Mouse (Mus musculus): ENCODE measurements at regions not wholly inside any gene's neighbourhood (a gene's known extent, or its start where the extent isn't known, plus 50 kb on each side); places are given as distances from the start of the nearest gene placed in this dataset.

GRCm38 (mm10) chr2:172627353-172628306, 78.2 kb downstream of the Tfap2c start:
- ATAC-seq (replicated peaks; ENCODE audit: low FRiP score, low read depth) (no peak), DNase-seq (ENCODE audit: low spot score) (no peak)
- Histone ChIP-seq H3K27ac (no peak overlapping the region), H3K9ac (ENCODE audit: low read depth, low read length) (no peak overlapping the region), H3K4me2 (ENCODE audit: low read length) (no peak overlapping the region), H3K4me3 (replicated peaks; ENCODE audit: low read depth, low read length) (no peak overlapping the region), H3K4me1 (replicated peaks; ENCODE audit: insufficient read depth, low read length) (no peaks in the 10 kb centered on the region), H3K9me3 (replicated peaks; ENCODE audit: low read length) (no peaks in the 10 kb centered on the region), H3K36me3 (ENCODE audit: insufficient read depth, low read length) (no peaks in the 10 kb centered on the region), H3K27me3 (ENCODE audit: insufficient read depth, low read length) (peaks cover 4% of the 10 kb centered on the region; the same call in 1 of the 2 replicates)
- 73% methylated on average over 20 of the region's 20 CpGs for WGBS
- no peak for TF ChIP-seq CTCF (IDR thresholded peaks at IDR 0.05; ENCODE audit: low read depth)

GRCm38 (mm10) chr2:172630333-172630732, 80.9 kb downstream of the Tfap2c start:
- Histone ChIP-seq H3K27me3 (ENCODE audit: insufficient read depth, low read length) (no peaks in the 10 kb centered on the region), H3K4me1 (replicated peaks; ENCODE audit: insufficient read depth, low read length) (no peaks in the 10 kb centered on the region), H3K9ac (ENCODE audit: low read depth, low read length) (no peak overlapping the region), H3K9me3 (replicated peaks; ENCODE audit: low read length) (no peaks in the 10 kb centered on the region), H3K27ac (no peak overlapping the region), H3K36me3 (ENCODE audit: insufficient read depth, low read length) (no peaks in the 10 kb centered on the region), H3K4me3 (replicated peaks; ENCODE audit: low read depth, low read length) (no peak overlapping the region), H3K4me2 (ENCODE audit: low read length) (no peak overlapping the region)
- ATAC-seq (replicated peaks; ENCODE audit: low FRiP score, low read depth) (no peak), DNase-seq (ENCODE audit: low spot score) (no peak)
- WGBS: 71% methylated on average over 3 of the region's 3 CpGs
- no peak for TF ChIP-seq CTCF (IDR thresholded peaks at IDR 0.05; ENCODE audit: low read depth)

- ATAC-seq (replicated peaks; ENCODE audit: low FRiP score, low read depth): no peak
- Histone ChIP-seq H3K9ac (ENCODE audit: low read depth, low read length) (no peak overlapping the region), H3K4me3 (replicated peaks; ENCODE audit: low read depth, low read length) (no peak overlapping the region), H3K4me1 (replicated peaks; ENCODE audit: insufficient read depth, low read length) (no peaks in the 10 kb centered on the region), H3K27ac (no peak overlapping the region), H3K36me3 (ENCODE audit: insufficient read depth, low read length) (no peaks in the 10 kb centered on the region), H3K9me3 (replicated peaks; ENCODE audit: low read length) (no peaks in the 10 kb centered on the region), H3K4me2 (ENCODE audit: low read length) (no peak overlapping the region), H3K27me3 (ENCODE audit: insufficient read depth, low read length) (no peaks in the 10 kb centered on the region)
- 57% methylated on average over 11 of the region's 11 CpGs for WGBS
- no peak for DNase-seq (ENCODE audit: low spot score)
- no peak for TF ChIP-seq CTCF (IDR thresholded peaks at IDR 0.05; ENCODE audit: low read depth)
Measured at GRCm38 (mm10) chr2:172642616-172643015, 93.2 kb downstream of the Tfap2c start.

GRCm38 (mm10) chr2:172643860-172644259, 94.5 kb downstream of the Tfap2c start:
- H3K4me3 ChIP-seq (replicated peaks; ENCODE audit: low read depth, low read length): no peak overlapping the region
- H3K36me3 ChIP-seq (ENCODE audit: insufficient read depth, low read length): no peaks in the 10 kb centered on the region
- H3K9ac ChIP-seq (ENCODE audit: low read depth, low read length): no peak overlapping the region
- 3% methylated on average over 12 of the region's 12 CpGs for WGBS
- no peaks in the 10 kb centered on the region for H3K4me1 ChIP-seq (replicated peaks; ENCODE audit: insufficient read depth, low read length)
- no peak for TF ChIP-seq CTCF (IDR thresholded peaks at IDR 0.05; ENCODE audit: low read depth)
- no peaks in the 10 kb centered on the region for H3K9me3 ChIP-seq (replicated peaks; ENCODE audit: low read length)
- ATAC-seq (replicated peaks; ENCODE audit: low FRiP score, low read depth): peak; percentile 47; the same call in 1 of the 2 replicates
- no peak overlapping the region for H3K27ac ChIP-seq
- no peak overlapping the region for H3K4me2 ChIP-seq (ENCODE audit: low read length)
- no peaks in the 10 kb centered on the region for H3K27me3 ChIP-seq (ENCODE audit: insufficient read depth, low read length)
- DNase-seq (ENCODE audit: low spot score): peak; percentile 67

GRCm38 (mm10) chr2:172644451-172644850, 95.1 kb downstream of the Tfap2c start:
- Histone ChIP-seq H3K9me3 (replicated peaks; ENCODE audit: low read length) (no peaks in the 10 kb centered on the region), H3K27me3 (ENCODE audit: insufficient read depth, low read length) (no peaks in the 10 kb centered on the region), H3K36me3 (ENCODE audit: insufficient read depth, low read length) (no peaks in the 10 kb centered on the region), H3K4me1 (replicated peaks; ENCODE audit: insufficient read depth, low read length) (no peaks in the 10 kb centered on the region), H3K27ac (no peak overlapping the region), H3K4me2 (ENCODE audit: low read length) (no peak overlapping the region; the same call in 1 of the 2 replicates), H3K9ac (ENCODE audit: low read depth, low read length) (no peak overlapping the region), H3K4me3 (replicated peaks; ENCODE audit: low read depth, low read length) (no peak overlapping the region)
- no peak for TF ChIP-seq CTCF (IDR thresholded peaks at IDR 0.05; ENCODE audit: low read depth)
- WGBS: 24% methylated on average over 6 of the region's 6 CpGs
- no peak for DNase-seq (ENCODE audit: low spot score)
- ATAC-seq (replicated peaks; ENCODE audit: low FRiP score, low read depth): no peak

GRCm38 (mm10) chr2:172648072-172648471, 98.7 kb downstream of the Tfap2c start:
- Histone ChIP-seq H3K27me3 (ENCODE audit: insufficient read depth, low read length) (no peaks in the 10 kb centered on the region), H3K9ac (ENCODE audit: low read depth, low read length) (no peak overlapping the region), H3K4me1 (replicated peaks; ENCODE audit: insufficient read depth, low read length) (no peaks in the 10 kb centered on the region), H3K9me3 (replicated peaks; ENCODE audit: low read length) (no peaks in the 10 kb centered on the region), H3K4me3 (replicated peaks; ENCODE audit: low read depth, low read length) (no peak overlapping the region), H3K4me2 (ENCODE audit: low read length) (no peak overlapping the region), H3K27ac (no peak overlapping the region), H3K36me3 (ENCODE audit: insufficient read depth, low read length) (no peaks in the 10 kb centered on the region)
- no peak for TF ChIP-seq CTCF (IDR thresholded peaks at IDR 0.05; ENCODE audit: low read depth)
- WGBS: 66% methylated on average over 11 of the region's 11 CpGs
- ATAC-seq (replicated peaks; ENCODE audit: low FRiP score, low read depth) (no peak), DNase-seq (ENCODE audit: low spot score) (no peak)

Measured in kidney, postnatal 0 days (tissue).